8 mouse cellular contexts compared by ENCODE assay signal in the genomic region with DNA sequence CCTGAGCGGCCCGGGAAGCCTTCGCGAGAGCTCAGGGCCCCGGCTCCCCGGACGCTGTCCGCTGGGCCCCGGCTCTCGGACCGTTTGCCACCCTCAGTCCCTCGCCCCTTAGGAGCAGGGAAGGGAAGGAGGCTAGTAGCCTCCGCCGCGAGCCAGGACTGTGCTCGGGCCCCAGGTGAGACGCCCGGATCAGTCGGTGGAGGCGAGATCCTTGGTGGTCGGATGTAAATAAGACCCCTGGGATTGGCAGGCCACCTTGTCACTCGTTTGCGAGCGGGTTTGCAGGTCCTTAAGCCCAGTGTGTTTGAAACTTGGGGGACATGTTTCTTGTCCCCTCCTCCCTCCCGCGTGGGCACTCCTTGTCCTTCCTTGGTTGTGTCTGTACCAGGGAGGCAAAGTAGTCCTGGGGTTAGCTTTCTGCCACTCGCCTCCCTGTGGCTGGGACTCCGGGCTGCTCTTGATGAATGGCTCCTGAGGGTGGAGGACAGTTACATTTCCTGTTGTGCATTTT. TPM values are rescaled to one million over a fixed set of nuclear protein-coding genes. Genes with fewer than 3 reads are reported as not detected.
A peak's percentile ranks its signal among the peaks of the same experiment; 100 is the strongest.
DNase-seq lines count a peak whose midpoint lies in the region; ATAC-seq and TF ChIP-seq lines count a peak whose summit lies in the region.

No protein-coding gene starts in this region.

- WGBS in heart, embryonic 11.5 days (ENCODE audit: insufficient replicate concordance), result under 1% methylated on average over 28 of the region's 28 CpGs
- under 1% methylated on average over 28 of the region's 28 CpGs for WGBS in kidney, embryonic 15.5 days
- under 1% methylated on average over 27 of the region's 28 CpGs for WGBS in liver, embryonic 12.5 days (ENCODE audit: insufficient replicate concordance)
- under 1% methylated on average over 28 of the region's 28 CpGs for WGBS in thymus, adult 2 months

- H3K9ac ChIP-seq in heart, embryonic 11.5 days (ENCODE audit: low read depth, low read length), result peak overlapping the region; percentile 94
- peak overlapping the region; percentile 96 for H3K9ac ChIP-seq in kidney, embryonic 15.5 days
- H3K9ac ChIP-seq in liver, embryonic 12.5 days, result peak overlapping the region; percentile 95

- H3K4me2 ChIP-seq in heart, embryonic 11.5 days, result peak overlapping the region; percentile 84
- H3K4me2 ChIP-seq in kidney, embryonic 15.5 days, result peak overlapping the region; percentile 73
- H3K4me2 ChIP-seq in liver, embryonic 12.5 days, result peak overlapping the region; percentile 90
- H3K4me2 ChIP-seq in myocyte (ENCODE audit: low read depth), result peak overlapping the region; percentile 93

- peak; percentile 77 to 92 for DNase-seq in adrenal gland, adult (ENCODE audit: inconsistent age in 2 of 2, low spot score in 1 of 2)
- DNase-seq in thymus, adult 2 months, result peak; percentile 41

- no peaks in the 10 kb centered on the region for H3K36me3 ChIP-seq in heart, embryonic 11.5 days (ENCODE audit: control insufficient read depth, insufficient read depth, low read length)
- H3K36me3 ChIP-seq in kidney, embryonic 15.5 days, result no peaks in the 10 kb centered on the region
- no peaks in the 10 kb centered on the region for H3K36me3 ChIP-seq in liver, embryonic 12.5 days
- no peaks in the 10 kb centered on the region for H3K36me3 ChIP-seq in myocyte (ENCODE audit: control insufficient read depth, insufficient read depth)
- no peaks in the 10 kb centered on the region for H3K36me3 ChIP-seq in thymus, adult 2 months (ENCODE audit: control insufficient read depth, insufficient read depth, low read length)

- peak overlapping the region; percentile 96 for H3K27ac ChIP-seq in embryonic fibroblast, embryonic 13.5 days (ENCODE audit: insufficient read depth, low read length)
- peak overlapping the region; percentile 88 for H3K27ac ChIP-seq in heart, embryonic 11.5 days (ENCODE audit: low read depth, low read length)
- peak overlapping the region; percentile 95 for H3K27ac ChIP-seq in kidney, embryonic 15.5 days
- peak overlapping the region; percentile 91 for H3K27ac ChIP-seq in liver, embryonic 12.5 days
- peak overlapping the region; percentile 97 for H3K27ac ChIP-seq in thymus, adult 2 months (ENCODE audit: control insufficient read depth, insufficient read depth, low read length)

- no peaks in the 10 kb centered on the region for H3K27me3 ChIP-seq in heart, embryonic 11.5 days (ENCODE audit: control insufficient read depth, insufficient read depth, low read length)
- no peaks in the 10 kb centered on the region for H3K27me3 ChIP-seq in kidney, embryonic 15.5 days
- no peaks in the 10 kb centered on the region for H3K27me3 ChIP-seq in liver, embryonic 12.5 days (replicated peaks)
- no peaks in the 10 kb centered on the region for H3K27me3 ChIP-seq in myocyte (ENCODE audit: control insufficient read depth, insufficient read depth, insufficient read length)
- no peaks in the 10 kb centered on the region for H3K27me3 ChIP-seq in thymus, adult 2 months (ENCODE audit: control insufficient read depth, insufficient read depth, low read length)

- peaks cover 60% of the 10 kb centered on the region for H3K79me2 ChIP-seq in myocyte (ENCODE audit: control insufficient read depth, insufficient read depth)

- peak overlapping the region; percentile 89 for H3K4me3 ChIP-seq in embryonic fibroblast, embryonic 13.5 days (ENCODE audit: insufficient read depth, low read length)
- peak overlapping the region; percentile 79 for H3K4me3 ChIP-seq in heart, embryonic 11.5 days (ENCODE audit: low read depth, low read length)
- peak overlapping the region; percentile 92 for H3K4me3 ChIP-seq in kidney, embryonic 15.5 days (replicated peaks)
- peak overlapping the region; percentile 95 for H3K4me3 ChIP-seq in liver, embryonic 12.5 days
- peak overlapping the region; percentile 90 for H3K4me3 ChIP-seq in myocyte
- H3K4me3 ChIP-seq in thymus, adult 2 months (ENCODE audit: control insufficient read depth, insufficient read depth, low read length), result peak overlapping the region; percentile 89

- peak; percentile 43 for TF ChIP-seq POLR2A in embryonic fibroblast, embryonic 13.5 days (IDR thresholded peaks at IDR 0.05; ENCODE audit: low read depth, low read length)
- TF ChIP-seq POLR2A in myocyte (IDR thresholded peaks at IDR 0.05; ENCODE audit: insufficient read length, low read depth), result peak; percentile 49
- no peak for TF ChIP-seq POLR2A in thymus, adult 2 months (IDR thresholded peaks at IDR 0.05; ENCODE audit: control insufficient read depth, extremely low read depth, insufficient read depth, low read length, poor library complexity)

- no peak for TF ChIP-seq CTCF in embryonic fibroblast, embryonic 13.5 days (IDR thresholded peaks at IDR 0.05; ENCODE audit: borderline replicate concordance, insufficient read depth, low read length)
- TF ChIP-seq CTCF in thymus, adult 2 months (IDR thresholded peaks at IDR 0.05; ENCODE audit: borderline replicate concordance, control insufficient read depth, extremely low read depth, insufficient read depth, low read length, poor library complexity), result no peak

- peak; percentile 8 for ATAC-seq in CD4-positive, CD25-positive, alpha-beta regulatory T cell, adult 4 months
- ATAC-seq in heart, embryonic 11.5 days (replicated peaks; ENCODE audit: insufficient number of reproducible peaks, low FRiP score, low TSS enrichment), result no peak
- peak; percentile 56 for ATAC-seq in kidney, embryonic 15.5 days (replicated peaks; ENCODE audit: low FRiP score)
- no peak for ATAC-seq in liver, embryonic 12.5 days

- H3K4me1 ChIP-seq in embryonic fibroblast, embryonic 13.5 days (ENCODE audit: control insufficient read depth, insufficient read depth, low read length), result no peaks in the 10 kb centered on the region
- H3K4me1 ChIP-seq in heart, embryonic 11.5 days (ENCODE audit: control insufficient read depth, insufficient read depth, low read length), result peaks cover 18% of the 10 kb centered on the region
- peaks cover 37% of the 10 kb centered on the region for H3K4me1 ChIP-seq in kidney, embryonic 15.5 days
- H3K4me1 ChIP-seq in liver, embryonic 12.5 days, result peaks cover 48% of the 10 kb centered on the region
- peaks cover 8% of the 10 kb centered on the region for H3K4me1 ChIP-seq in thymus, adult 2 months (replicated peaks; ENCODE audit: control insufficient read depth, insufficient read depth, low read length)

- peaks cover 3% of the 10 kb centered on the region for H3K9me3 ChIP-seq in heart, embryonic 11.5 days (replicated peaks; ENCODE audit: control insufficient read depth, low read length)
- peaks cover 7% of the 10 kb centered on the region; the same call in 1 of the 2 replicates for H3K9me3 ChIP-seq in kidney, embryonic 15.5 days (replicated peaks)
- peaks cover 3% of the 10 kb centered on the region for H3K9me3 ChIP-seq in liver, embryonic 12.5 days (replicated peaks)

- H3ac ChIP-seq in myocyte (ENCODE audit: control insufficient read depth, insufficient read length), result peak overlapping the region; percentile 85

TF ChIP-seq in myocyte, 11 proteins besides CTCF, POLR2A, EP300 and RAD21:
- TF ChIP-seq POLR2AphosphoS2 (IDR thresholded peaks at IDR 0.05; ENCODE audit: insufficient read length, low read depth) (peak; percentile 52), MYOG (IDR thresholded peaks at IDR 0.05; ENCODE audit: control insufficient read depth in 1 of 3, insufficient read depth in 1 of 3, insufficient read length in 2 of 3, low read depth in 2 of 3) (no peak)
TF ChIP-seq in myocyte: peak in this region for 1.

RNA-seq across cellular contexts. Expression of gene Irf2, which starts 1.8 kb away (rescaled TPM):
- 100 to 1,000 TPM; 244 to 267 TPM for polyA plus RNA-seq in CD4-positive, CD25-positive, alpha-beta regulatory T cell, adult 4 months (2017; shearing (Covaris generic))
- polyA plus RNA-seq in embryonic fibroblast, embryonic 13.5 days (2011; ENCODE audit: insufficient read length, low read depth, missing spikeins), result 33.0 and 33.2 TPM in 2 replicates
- polyA plus RNA-seq in heart, embryonic 11.5 days (2014; fragmentation: Nextera tagmentation; extraction: Ambion mirVana), result 11.6 and 16.5 TPM in 2 replicates
- polyA plus RNA-seq in kidney, embryonic 15.5 days (2015; fragmentation: Nextera tagmentation; extraction: Ambion mirVana), result 18.4 and 21.9 TPM in 2 replicates
- 14.8 and 17.5 TPM in 2 replicates for polyA plus RNA-seq in liver, embryonic 12.5 days (2016; fragmentation: Nextera tagmentation; extraction: Ambion mirVana)
- 8.8 TPM for polyA plus RNA-seq in myocyte (2012; fragmentation: generic; extraction: Trizol)
- polyA plus RNA-seq in thymus, adult 2 months (2012; rRNA removed), result 28.3 and 29.8 TPM in 2 replicates

Comparison
In these comparisons a context has a peak if more than half of its experiments do, and no peak if none do; other contexts are left out.
1. ATAC-seq: peak in CD4-positive, CD25-positive, alpha-beta regulatory T cell, adult 4 months (single experiment) and kidney, embryonic 15.5 days (single experiment); none in heart, embryonic 11.5 days (single experiment) and liver, embryonic 12.5 days (single experiment).
2. Peak in every context shown above with its lines, with median percentiles within 50 percentile points of each other: H3K27ac ChIP-seq, H3K4me3 ChIP-seq, H3K4me2 ChIP-seq and H3K9ac ChIP-seq.